Comparison of ENCODE assay signal across 13 mouse cellular contexts in genomic region chr3:145969031-145969501, GRCm38 (mm10). TPM values are rescaled to one million over a fixed set of nuclear protein-coding genes. Genes with fewer than 3 reads are reported as not detected.
DNase-seq lines count a peak whose midpoint lies in the region; ATAC-seq lines count a peak whose summit lies in the region.
"Had no signal": no experiment of that assay in that cellular context is flagged by ENCODE, and none has a peak within 500 bp of the region (broad histone marks: within the 10 kb centered on the region; RNA-seq: fewer than 3 reads in every experiment).

No protein-coding gene starts in this region.

- peaks cover 3% of the 10 kb centered on the region for H3K9me3 ChIP-seq in heart, embryonic 14.5 days (ENCODE audit: control insufficient read depth, low read length)
- peaks cover 2% of the 10 kb centered on the region for H3K9me3 ChIP-seq in liver, embryonic 12.5 days (replicated peaks)
- H3K9me3 ChIP-seq: intestine, embryonic 15.5 days had no signal

- no peak for DNase-seq in heart, adult 8-10 months (ENCODE audit: low spot score)
- DNase-seq in B cell, adult 2 months: peak; percentile 18 to 20
- DNase-seq in right cerebral cortex, postnatal 14 days: no peak
- DNase-seq in right cerebral cortex, postnatal 25 days: no peak
- DNase-seq: adrenal gland, adult 8-10 months; cerebellum, postnatal 36 days had no signal

- H3K36me3 ChIP-seq in heart, embryonic 14.5 days (ENCODE audit: control insufficient read depth, insufficient read depth, low read length): no peaks in the 10 kb centered on the region
- H3K36me3 ChIP-seq in liver, embryonic 12.5 days: no peaks in the 10 kb centered on the region
- H3K36me3 ChIP-seq: intestine, embryonic 15.5 days; neural tube, embryonic 12.5 days had no signal

- no peaks in the 10 kb centered on the region for H3K27me3 ChIP-seq in heart, embryonic 14.5 days (ENCODE audit: control insufficient read depth, insufficient read depth, low read length)
- peaks cover 4% of the 10 kb centered on the region for H3K27me3 ChIP-seq in liver, embryonic 12.5 days (replicated peaks)
- H3K27me3 ChIP-seq: intestine, embryonic 15.5 days had no signal

- no peak for ATAC-seq in heart, embryonic 14.5 days (ENCODE audit: insufficient number of reproducible peaks, insufficient read depth, low FRiP score, low read depth)
- ATAC-seq in granulocyte monocyte progenitor cell, adult 5-6 weeks (replicated peaks; ENCODE audit: poor library complexity, severe bottlenecking): peak; percentile 62
- ATAC-seq in liver, embryonic 12.5 days: no peak
- no peak for ATAC-seq in cerebellum, adult (ENCODE audit: insufficient number of reproducible peaks, low FRiP score, low TSS enrichment)
- ATAC-seq: CD4-positive, CD25-positive, alpha-beta regulatory T cell, adult 4 months; intestine, embryonic 15.5 days had no signal

- H3K4me3 ChIP-seq in heart, embryonic 14.5 days (ENCODE audit: control insufficient read depth in 1 of 2, insufficient read depth in 1 of 2, low read depth in 1 of 2, low read length in 2 of 2): no peak overlapping the region
- H3K4me3 ChIP-seq in liver, embryonic 12.5 days: no peak overlapping the region
- H3K4me3 ChIP-seq: intestine, embryonic 15.5 days; neural tube, embryonic 12.5 days had no signal

- peaks cover 17 to 31% of the 10 kb centered on the region in 2 experiments for H3K4me1 ChIP-seq in heart, embryonic 14.5 days (ENCODE audit: control insufficient read depth in 2 of 2, insufficient read depth in 2 of 2, low read length in 2 of 2)
- H3K4me1 ChIP-seq in liver, embryonic 12.5 days: peaks cover 10% of the 10 kb centered on the region

- 42% methylated on average over 14 of the region's 14 CpGs for WGBS in heart, embryonic 14.5 days
- 21% methylated on average over 14 of the region's 14 CpGs for WGBS in liver, embryonic 12.5 days (ENCODE audit: insufficient replicate concordance)

- H3K27ac ChIP-seq in heart, embryonic 14.5 days (replicated peaks in 1 of 2; ENCODE audit: control insufficient read depth in 1 of 2, insufficient read depth in 1 of 2, low read depth in 2 of 2, low read length in 2 of 2): no peak overlapping the region
- H3K27ac ChIP-seq in liver, embryonic 12.5 days: no peak overlapping the region
- H3K27ac ChIP-seq: intestine, embryonic 15.5 days; neural tube, embryonic 12.5 days had no signal

- no peak overlapping the region for H3K9ac ChIP-seq in heart, embryonic 14.5 days (ENCODE audit: low read length)
- H3K9ac ChIP-seq in liver, embryonic 12.5 days: no peak overlapping the region
- H3K9ac ChIP-seq: intestine, embryonic 15.5 days; neural tube, embryonic 12.5 days had no signal

- 0 out of 2 replicates have a peak overlapping the region, but pooled peaks have one; percentile 27 for H3K4me2 ChIP-seq in heart, embryonic 14.5 days (ENCODE audit: low read length)
- peak overlapping the region; percentile 28 for H3K4me2 ChIP-seq in liver, embryonic 12.5 days
- H3K4me2 ChIP-seq: intestine, embryonic 15.5 days; neural tube, embryonic 12.5 days had no signal

RNA-seq across cellular contexts. Expression of gene Syde2, which starts 18.6 kb away (rescaled TPM):
- polyA plus RNA-seq in heart, embryonic 14.5 days (2014; fragmentation: Nextera tagmentation; extraction: Ambion mirVana): 12.7 and 12.8 TPM in 2 replicates
- total RNA-seq in heart, adult 8-10 months (2022): 10 to 100 TPM; 16.7 to 21.8 (median 19.0) TPM
- 2.3 and 5.3 TPM in 2 replicates for total RNA-seq in granulocyte monocyte progenitor cell, adult 5-6 weeks (2014; fragmentation: Nextera tagmentation)
- 2.7 and 3.6 TPM in 2 replicates for total RNA-seq in granulocyte monocyte progenitor cell, adult 5-6 weeks (2017)
- polyA plus RNA-seq in liver, embryonic 12.5 days (2016; fragmentation: Nextera tagmentation; extraction: Ambion mirVana): 1.3 and 1.4 TPM in 2 replicates
- polyA plus RNA-seq: CD4-positive, CD25-positive, alpha-beta regulatory T cell, adult 4 months had no signal

RNA-seq across cellular contexts. Expression of gene 2410004B18Rik, which starts 31.3 kb away (rescaled TPM):
- polyA plus RNA-seq in heart, embryonic 14.5 days (2014; fragmentation: Nextera tagmentation; extraction: Ambion mirVana): 36.9 and 43.1 TPM in 2 replicates
- 10 to 100 TPM; 13.2 to 21.6 (median 18.0) TPM for total RNA-seq in heart, adult 8-10 months (2022)
- total RNA-seq in granulocyte monocyte progenitor cell, adult 5-6 weeks (2014; fragmentation: Nextera tagmentation): 9.7 and 16.0 TPM in 2 replicates
- 15.9 and 18.6 TPM in 2 replicates for total RNA-seq in granulocyte monocyte progenitor cell, adult 5-6 weeks (2017)
- 25.6 and 27.4 TPM in 2 replicates for polyA plus RNA-seq in liver, embryonic 12.5 days (2016; fragmentation: Nextera tagmentation; extraction: Ambion mirVana)

RNA-seq across cellular contexts. Expression of gene Bcl10, which starts 46.5 kb away (rescaled TPM):
- 40.2 and 44.0 TPM in 2 replicates for polyA plus RNA-seq in heart, embryonic 14.5 days (2014; fragmentation: Nextera tagmentation; extraction: Ambion mirVana)
- 10 to 100 TPM; 14.9 to 17.6 (median 16.5) TPM for total RNA-seq in heart, adult 8-10 months (2022)
- 23.8 and 47.4 TPM in 2 replicates for total RNA-seq in granulocyte monocyte progenitor cell, adult 5-6 weeks (2014; fragmentation: Nextera tagmentation)
- total RNA-seq in granulocyte monocyte progenitor cell, adult 5-6 weeks (2017): 37.1 and 48.8 TPM in 2 replicates
- polyA plus RNA-seq in liver, embryonic 12.5 days (2016; fragmentation: Nextera tagmentation; extraction: Ambion mirVana): 25.0 and 26.0 TPM in 2 replicates

Comparison
In these comparisons a context has a peak if more than half of its experiments do, and no peak if none do; other contexts are left out.
1. DNase-seq: peak in B cell, adult 2 months (2 of 2); none in heart, adult 8-10 months (single experiment), right cerebral cortex, postnatal 14 days (single experiment) and right cerebral cortex, postnatal 25 days (single experiment).